Mouse (Mus musculus): ENCODE results near the gene Oit1. TPM values are rescaled to one million over a fixed set of nuclear protein-coding genes. Genes with fewer than 3 reads are reported as not detected.

The Oit1 gene
- total RNA-seq, 2 experiments from 2014 or later: 0.22 TPM; not detected in 1

- DNase-seq (ENCODE audit: low spot score in 2 of 2): no peak
These were observed 75.9 kb downstream of the Oit1 start for GRCm38 (mm10) chr14:8302687-8303086.

DNA sequence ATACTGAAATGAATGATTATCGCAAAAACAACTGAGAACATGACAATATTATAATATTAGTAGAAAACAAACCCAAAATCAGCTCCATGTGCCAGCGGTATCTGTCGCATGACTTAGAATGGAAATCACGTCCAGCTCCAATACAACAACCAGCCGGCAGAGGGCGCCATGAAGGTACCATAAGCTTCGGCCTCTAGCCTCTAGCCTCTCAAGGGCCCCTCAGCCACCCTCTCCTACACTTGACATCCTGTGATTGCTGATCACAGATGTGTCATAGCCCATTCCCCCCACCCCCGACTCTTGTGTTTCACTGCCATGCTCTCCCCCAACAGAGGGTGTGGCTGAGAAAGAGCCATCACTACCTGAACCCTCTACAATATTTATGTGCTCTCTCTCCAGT is 78.3 kb downstream of the Oit1 start:
- no peak for DNase-seq (ENCODE audit: low spot score in 2 of 2)

Other genes starting within 250 kb of the Oit1 start
- 100 to 1,000 TPM; 233 to 238 TPM for gene Pdhb, start 205.7 kb downstream of the Oit1 start, total RNA-seq (2021)
- gene Kctd6, start 164.6 kb downstream of the Oit1 start, total RNA-seq (2021): 10 to 100 TPM; 16.0 to 18.8 TPM
- 10 to 100 TPM in 1 of 2 experiments, 1 to 10 TPM in 1; 1.1 to 11.4 TPM for gene Acox2, start 119.4 kb downstream of the Oit1 start, total RNA-seq (2021)
- gene Fam107a, start 60.7 kb downstream of the Oit1 start, total RNA-seq (2021): 1 to 10 TPM; 1.9 to 4.8 TPM